Mouse (Mus musculus) central nervous system, embryonic 11.5 days (tissue): Measurements from ENCODE around the gene Ankrd24. TPM values are rescaled to one million over a fixed set of nuclear protein-coding genes. Genes with fewer than 3 reads are reported as not detected.

Experiments
- polyA plus RNA-seq: library from polyadenylated mRNA; depleted of rRNA; stranded (reverse); fragments of >200 nt; gene quantifications from 2 replicates; pipeline ENCODE4 v1.2.3, GENCODE M21; 2012; rRNA removed

Gene Ankrd24
- polyA plus RNA-seq: 28.3 and 39.4 TPM in 2 replicates

DNA sequence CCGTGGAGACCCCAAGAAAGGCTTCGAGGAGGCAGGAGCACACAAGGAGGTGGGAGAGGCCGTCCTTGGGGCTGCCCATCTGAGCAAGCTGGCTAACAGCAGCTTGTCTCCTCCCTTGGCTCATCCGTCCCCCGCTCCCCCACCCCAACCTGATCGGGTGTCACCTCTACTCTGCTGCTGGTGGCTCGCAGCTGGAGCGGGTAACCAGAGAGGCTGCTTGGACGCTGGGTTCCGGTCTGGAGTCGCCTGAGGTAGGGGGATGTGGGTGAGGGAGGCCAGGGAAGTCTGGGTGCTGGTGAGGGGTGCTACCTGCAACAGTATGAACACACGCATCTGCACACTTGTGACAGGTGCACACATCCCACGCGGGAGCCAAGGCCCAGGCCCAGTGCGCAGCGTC, at the start of gene Ankrd24:
Ankrd24 (plus strand) TSS at position 151 of the 400 bp plus-strand sequence.

DNA sequence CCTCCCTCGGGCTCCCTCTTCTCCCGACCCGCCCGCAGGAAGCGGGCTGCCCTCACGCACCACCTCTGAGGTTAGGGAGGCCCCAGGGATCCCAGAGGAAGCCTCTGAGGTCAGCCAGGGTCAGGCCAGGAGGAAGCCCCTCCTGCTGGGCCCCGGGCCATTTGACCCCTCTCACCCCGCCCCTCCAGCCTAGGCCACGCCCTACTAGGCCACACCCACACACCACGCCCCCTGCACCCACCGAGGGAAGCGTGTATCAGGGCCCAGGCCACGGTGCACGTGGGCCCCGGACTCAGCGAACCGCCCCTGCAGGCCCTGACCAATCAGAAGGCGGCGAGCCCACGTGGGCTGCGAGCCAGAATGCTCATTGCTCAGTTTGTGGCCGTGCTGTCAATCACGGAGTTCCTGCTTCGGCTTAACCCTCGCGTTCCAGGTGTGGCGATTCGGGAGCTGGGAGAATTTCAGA, 27.6 kb upstream of the Ankrd24 start, which contains the start of gene Tle6:
Tle6 (minus strand) TSS at position 336 of the 466 bp plus-strand sequence.

DNA sequence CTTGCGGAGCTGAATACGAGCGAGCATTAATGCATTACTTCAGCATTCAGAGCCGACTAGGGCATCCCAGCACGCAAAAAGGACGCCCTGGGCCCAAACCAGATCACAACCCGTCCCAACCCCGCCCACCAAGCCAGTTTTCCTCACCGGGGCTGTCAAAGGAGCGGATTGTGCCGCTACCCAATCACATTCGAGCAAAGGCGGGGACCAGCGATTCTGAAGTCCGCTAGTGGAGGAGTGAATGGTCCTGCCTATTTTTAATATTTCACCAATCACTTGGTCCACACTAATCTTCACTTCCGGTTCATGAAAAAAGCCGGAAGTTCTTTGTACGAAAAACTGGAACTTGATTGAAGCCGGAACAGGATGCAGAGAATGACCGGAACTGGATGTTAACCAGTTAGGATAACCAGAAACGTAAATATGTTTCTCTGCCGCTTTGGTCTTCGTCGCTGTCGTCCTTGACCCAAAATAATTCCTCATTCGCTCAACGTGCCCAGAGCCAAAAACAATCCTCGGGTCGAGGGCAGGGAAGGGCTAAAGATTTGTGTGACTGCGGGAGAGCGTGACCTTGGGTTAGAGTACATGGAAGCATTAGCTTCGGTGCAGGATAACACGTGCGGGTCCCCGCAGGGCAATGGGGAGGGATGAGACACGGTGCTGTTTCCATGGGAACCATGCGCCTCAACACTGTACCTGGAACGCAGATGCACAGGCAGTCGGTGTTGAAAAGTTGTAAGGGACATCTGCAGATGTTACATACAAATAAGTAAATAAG, 22.2 kb upstream of the Ankrd24 start, which contains the start of gene BC025920:
BC025920 (plus strand) TSS at position 297 of the 778 bp plus-strand sequence.

DNA sequence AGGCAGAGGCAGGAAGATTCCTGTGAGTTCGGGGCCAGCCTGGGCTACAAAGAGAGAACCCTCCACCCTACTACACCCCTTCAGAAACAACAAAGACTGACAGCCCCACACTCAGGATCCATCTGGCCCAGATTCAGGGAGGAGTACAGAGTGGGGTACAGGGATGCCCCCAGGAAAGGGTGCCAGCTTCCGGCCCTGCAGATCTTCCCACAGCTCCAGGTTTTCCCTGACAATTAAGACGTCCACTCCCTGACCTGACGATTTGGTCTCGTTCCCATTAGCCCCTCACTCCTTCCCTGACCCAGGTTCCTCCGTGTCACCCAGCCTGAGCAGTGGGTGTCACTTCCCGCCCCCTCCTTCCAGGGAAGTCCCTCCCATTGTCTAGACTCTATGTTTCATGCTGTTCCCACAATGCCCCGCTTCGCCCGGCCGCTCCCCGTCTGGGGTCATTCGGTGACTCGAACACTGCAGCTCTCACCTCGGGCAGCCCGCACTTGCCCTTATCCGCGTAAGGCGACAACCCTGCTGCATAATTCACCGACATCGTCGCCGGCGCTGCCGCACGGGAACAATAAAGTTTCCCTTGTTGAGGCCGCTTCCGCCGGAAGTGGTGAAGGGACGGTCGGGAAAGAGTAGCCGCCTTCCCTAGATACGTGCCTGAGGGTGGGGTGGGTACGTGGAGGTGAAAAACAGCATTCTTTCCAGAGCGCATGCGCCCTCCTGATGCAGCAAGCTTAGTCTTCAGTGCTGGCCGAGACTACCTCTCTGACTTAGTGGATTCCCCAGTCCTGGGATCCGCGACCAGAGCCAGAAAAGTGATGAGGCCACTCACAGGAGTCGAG, 1.1 kb upstream of the Ankrd24 start, which contains the start of gene Sirt6:
Sirt6 (minus strand) TSS at position 804 of the 842 bp plus-strand sequence.

DNA sequence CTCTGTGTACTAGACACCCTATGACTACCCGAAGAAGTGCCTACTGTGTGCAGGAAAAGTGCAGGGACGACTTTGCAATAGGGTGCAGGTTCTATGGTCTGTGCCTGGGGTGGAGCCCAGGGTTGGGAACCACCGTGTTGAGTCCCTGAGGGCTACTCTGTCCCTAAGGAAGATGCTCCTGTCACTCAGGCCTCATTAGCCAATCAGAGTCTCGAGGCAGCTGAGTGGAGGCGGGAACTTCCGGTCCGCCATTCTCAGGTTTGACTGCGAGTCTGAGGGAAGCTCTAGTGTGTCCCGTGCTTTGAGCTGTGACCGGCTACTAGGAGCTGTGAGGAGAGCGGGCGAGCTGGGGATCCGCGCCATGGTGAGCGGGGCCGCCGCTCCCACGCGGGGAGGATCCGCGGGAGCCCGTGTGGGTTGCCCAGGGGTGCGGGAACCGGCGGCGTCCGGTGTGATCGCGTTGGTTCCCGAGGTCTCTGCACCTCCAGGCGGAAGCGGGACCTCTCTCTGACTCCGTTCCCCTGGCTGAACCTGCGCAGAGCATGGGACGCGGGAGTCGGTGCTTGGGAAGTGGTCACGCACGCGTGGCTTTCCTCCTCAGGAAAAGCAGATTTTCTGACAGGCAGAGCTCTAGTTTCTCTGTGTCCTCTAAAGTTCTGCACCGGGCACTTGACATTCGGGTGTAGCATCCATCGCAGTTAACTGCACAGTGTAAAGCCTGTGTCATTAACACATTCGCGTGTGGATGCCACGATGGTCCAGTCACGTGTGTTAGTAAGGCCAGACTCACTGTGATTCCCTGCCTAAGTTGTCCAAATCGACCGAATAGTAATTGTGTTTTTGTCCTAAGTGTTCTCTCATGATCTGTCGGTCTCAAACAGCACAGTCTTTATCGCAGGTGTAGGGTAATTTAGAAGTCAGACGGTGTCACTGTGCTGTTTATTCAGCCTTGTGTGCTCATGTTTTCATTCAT, 20.7 kb downstream of the Ankrd24 start, which contains the start of gene Gm10778:
Gm10778 (plus strand) TSS at position 257 of the 973 bp plus-strand sequence.

Other genes with a start within 250 kb of the Ankrd24 start
- 56.2 and 57.9 TPM in 2 replicates for gene Dohh, start 244.1 kb upstream of the Ankrd24 start, polyA plus RNA-seq
- gene Gm48551, start 244.1 kb upstream of the Ankrd24 start, polyA plus RNA-seq: 3.9 and 4.3 TPM in 2 replicates
- gene Gm48552, start 239.5 kb upstream of the Ankrd24 start, polyA plus RNA-seq: 5.2 and 8.2 TPM in 2 replicates
- 3.7 and 5.0 TPM in 2 replicates for gene Smim24, start 235.5 kb upstream of the Ankrd24 start, polyA plus RNA-seq
- gene Nfic, start 172.9 kb upstream of the Ankrd24 start, polyA plus RNA-seq: 7.8 and 12.5 TPM in 2 replicates
- 45.0 and 50.2 TPM in 2 replicates for gene Celf5, start 145.8 kb upstream of the Ankrd24 start, polyA plus RNA-seq
- 129 and 153 TPM in 2 replicates for gene Ncln, start 132.1 kb upstream of the Ankrd24 start, polyA plus RNA-seq
- 0.42 and 0.56 TPM in 2 replicates for gene S1pr4, start 128.4 kb upstream of the Ankrd24 start, polyA plus RNA-seq
- 0.88 and 0.98 TPM in 2 replicates for gene Gna15, start 104.3 kb upstream of the Ankrd24 start, polyA plus RNA-seq
- 69.9 and 81.3 TPM in 2 replicates for gene Gna11, start 83.3 kb upstream of the Ankrd24 start, polyA plus RNA-seq
- 265 and 396 TPM in 2 replicates for gene Aes, start 69.1 kb upstream of the Ankrd24 start, polyA plus RNA-seq
- 27.1 and 71.8 TPM in 2 replicates for gene Tle2, start 54.0 kb upstream of the Ankrd24 start, polyA plus RNA-seq
- 6.1 and 12.0 TPM in 2 replicates for gene Tle6, start 27.5 kb upstream of the Ankrd24 start, polyA plus RNA-seq
- gene BC025920, start 22.3 kb upstream of the Ankrd24 start, polyA plus RNA-seq: 5.0 and 6.4 TPM in 2 replicates
- 64.8 and 65.0 TPM in 2 replicates for gene Sirt6, start 743 bp upstream of the Ankrd24 start, polyA plus RNA-seq
- 1.8 and 4.1 TPM in 2 replicates for gene Gm10778, start 20.5 kb downstream of the Ankrd24 start, polyA plus RNA-seq
- gene Zfp433, start 76.3 kb downstream of the Ankrd24 start, polyA plus RNA-seq: 4.5 and 10.8 TPM in 2 replicates
- 11.0 and 12.9 TPM in 2 replicates for gene Gm3055, start 142.6 kb downstream of the Ankrd24 start, polyA plus RNA-seq
- gene Gm4767, start 183.6 kb downstream of the Ankrd24 start, polyA plus RNA-seq: 0.79 and 1.5 TPM in 2 replicates
- 4.6 and 8.8 TPM in 2 replicates for gene Gm32687, start 235.4 kb downstream of the Ankrd24 start, polyA plus RNA-seq